Mouse (Mus musculus): ENCODE measurements around the gene Gse1.

Gene Gse1

DNA sequence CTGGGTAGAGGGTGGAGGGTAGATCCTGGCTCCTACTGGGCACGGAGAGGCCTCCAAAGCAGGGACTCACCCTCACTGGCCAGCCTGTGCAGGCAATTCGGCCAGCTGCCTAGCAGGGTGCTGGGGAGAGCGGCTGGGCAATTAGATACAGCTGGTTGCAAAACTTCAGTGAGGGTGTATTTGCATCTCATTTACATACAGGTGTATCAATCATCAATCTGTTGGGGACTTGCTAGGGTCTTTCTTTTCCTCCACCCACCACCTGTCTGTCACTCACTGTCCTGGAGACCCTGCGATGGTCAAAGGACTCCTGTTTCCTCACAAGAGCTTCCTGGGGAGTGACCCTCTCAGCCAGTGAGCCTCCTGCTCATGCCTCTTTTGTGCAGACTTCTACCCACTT is 148.0 kb downstream of the Gse1 start:
- no peak for DNase-seq (ENCODE audit: low spot score in 2 of 2)

DNA sequence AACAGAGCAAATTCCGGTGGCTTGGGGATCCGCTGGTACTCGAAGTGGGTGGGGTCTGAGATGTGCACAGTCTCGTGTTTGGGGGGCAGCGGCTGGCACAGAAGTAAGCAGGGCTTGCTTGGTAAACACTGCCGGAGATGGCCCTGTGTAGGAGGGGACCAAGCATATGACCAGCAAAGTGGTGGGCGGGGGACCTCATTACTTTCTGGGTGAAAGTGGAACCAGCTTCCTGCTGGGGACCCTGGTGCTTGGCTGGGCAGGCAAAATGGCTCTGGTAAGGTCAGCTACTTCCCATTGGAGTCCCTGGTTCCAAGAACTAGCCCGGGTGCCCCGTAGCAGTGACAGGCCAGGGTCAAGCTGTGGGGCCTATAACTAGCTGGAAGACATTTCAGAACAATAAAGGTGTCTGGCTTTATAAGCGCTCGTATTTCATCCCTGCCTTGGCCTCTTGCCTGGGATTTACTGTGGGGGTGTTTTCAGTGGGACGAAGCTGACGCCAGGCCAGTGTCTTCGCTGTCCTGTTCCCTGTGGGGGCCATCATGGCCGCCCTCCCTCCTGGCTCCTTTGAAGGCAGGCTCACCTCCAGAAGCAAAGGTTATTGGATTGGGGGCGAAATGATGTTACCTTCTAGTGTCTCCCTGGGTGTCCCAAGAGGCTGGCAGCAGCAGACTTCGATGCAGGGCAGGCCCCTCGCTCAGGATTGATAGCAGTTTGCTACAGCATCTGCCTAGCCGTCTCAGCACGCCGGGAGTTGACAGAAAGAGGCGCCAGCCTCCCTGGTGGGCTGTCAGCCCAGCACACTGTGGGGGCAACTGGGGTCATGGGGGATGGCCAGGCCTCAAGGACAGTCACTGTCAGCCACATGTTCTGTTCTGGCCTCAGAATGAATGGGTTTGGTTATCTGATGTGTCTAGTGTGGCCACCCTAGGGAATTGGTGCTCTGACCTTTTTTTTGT is 148.9 kb downstream of the Gse1 start:
- DNase-seq (ENCODE audit: low spot score in 2 of 2): no peak

DNA sequence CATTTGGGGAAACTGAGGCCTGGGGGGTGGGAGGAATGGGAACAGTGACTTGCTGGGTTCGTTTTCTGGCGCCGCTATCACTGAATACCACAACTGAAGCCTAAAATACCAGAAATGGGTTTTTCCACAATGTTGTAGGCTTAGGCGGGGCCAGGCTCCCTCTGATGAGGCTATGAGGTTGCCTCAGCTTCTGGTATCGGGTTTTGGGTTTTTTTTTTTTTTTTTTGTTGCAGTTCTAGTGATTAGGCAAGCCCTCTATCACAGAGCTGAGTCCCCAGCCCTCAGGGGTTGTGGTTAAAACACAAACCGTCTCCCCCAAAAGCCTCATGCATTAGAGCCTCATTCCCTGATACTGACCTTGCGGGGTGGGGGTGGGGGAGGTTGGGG is 149.5 kb downstream of the Gse1 start:
- no peak for DNase-seq (ENCODE audit: low spot score in 2 of 2)

GRCm38 (mm10) chr8:120378306-120378705 is 150.1 kb downstream of the Gse1 start:
- peak; percentile 51 to 64 for DNase-seq (ENCODE audit: low spot score in 2 of 2)

DNA sequence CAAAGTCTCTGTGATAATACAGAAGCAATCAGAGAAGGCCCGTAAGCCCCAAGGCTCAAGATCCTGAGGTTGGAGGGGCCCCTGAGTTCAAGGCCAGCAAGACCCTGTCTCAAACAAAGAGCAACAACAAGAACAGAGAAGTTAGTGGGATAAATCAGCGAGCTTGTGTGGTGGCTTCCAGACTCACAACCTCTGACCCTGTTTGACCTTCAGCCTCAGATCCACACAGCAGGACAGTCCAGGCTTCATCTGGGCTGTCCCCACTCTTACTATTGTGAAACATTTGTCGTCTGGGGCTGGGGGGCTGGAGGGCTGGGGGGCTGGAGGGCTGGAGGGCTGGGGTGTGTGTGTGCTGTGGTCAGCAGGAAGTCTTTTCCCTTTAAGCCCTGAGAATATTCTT is 150.8 kb downstream of the Gse1 start:
- DNase-seq (ENCODE audit: low spot score in 2 of 2): no peak

DNA sequence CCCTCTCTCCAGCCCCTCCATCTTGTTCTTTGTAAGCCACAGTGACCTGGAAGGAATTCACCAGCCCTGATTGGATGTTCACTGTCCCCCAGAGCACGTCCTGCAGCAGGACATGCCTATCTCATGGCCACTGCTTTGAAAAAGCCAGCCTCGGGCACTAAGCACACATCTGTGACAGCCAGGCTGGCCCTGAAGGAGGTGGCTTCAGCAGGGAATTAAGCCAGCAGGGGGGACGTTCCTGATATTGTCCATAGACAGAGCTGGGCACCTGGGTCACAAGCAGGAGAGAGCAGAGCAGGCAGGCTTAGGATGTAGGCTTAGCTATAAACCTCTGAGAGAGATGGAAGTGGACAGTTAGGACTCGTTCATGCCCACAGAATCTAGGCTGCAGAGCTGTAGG is 153.6 kb downstream of the Gse1 start:
- DNase-seq (ENCODE audit: low spot score in 2 of 2): no peak

GRCm38 (mm10) chr8:120382436-120383203 is 154.4 kb downstream of the Gse1 start:
- peak; percentile 96 for DNase-seq (ENCODE audit: low spot score in 2 of 2)

DNA sequence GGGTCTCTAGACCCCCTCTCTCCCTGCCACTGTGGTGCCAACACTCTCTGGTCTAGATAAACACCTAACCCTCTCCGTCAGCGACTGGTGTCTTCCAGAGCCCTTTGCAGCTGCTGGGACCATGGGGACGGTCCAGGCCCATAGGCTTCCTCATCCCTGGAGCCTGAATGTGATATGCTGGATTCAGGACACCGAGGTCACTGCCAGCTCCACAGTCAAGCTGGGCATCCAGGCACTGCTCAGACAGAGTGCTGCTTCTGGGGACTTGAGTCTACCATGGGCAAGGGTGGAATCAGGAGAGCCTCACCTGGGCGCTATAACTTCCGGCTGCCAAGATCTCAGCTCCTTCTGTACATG is 154.9 kb downstream of the Gse1 start:
- DNase-seq (ENCODE audit: low spot score in 2 of 2): no peak

DNA sequence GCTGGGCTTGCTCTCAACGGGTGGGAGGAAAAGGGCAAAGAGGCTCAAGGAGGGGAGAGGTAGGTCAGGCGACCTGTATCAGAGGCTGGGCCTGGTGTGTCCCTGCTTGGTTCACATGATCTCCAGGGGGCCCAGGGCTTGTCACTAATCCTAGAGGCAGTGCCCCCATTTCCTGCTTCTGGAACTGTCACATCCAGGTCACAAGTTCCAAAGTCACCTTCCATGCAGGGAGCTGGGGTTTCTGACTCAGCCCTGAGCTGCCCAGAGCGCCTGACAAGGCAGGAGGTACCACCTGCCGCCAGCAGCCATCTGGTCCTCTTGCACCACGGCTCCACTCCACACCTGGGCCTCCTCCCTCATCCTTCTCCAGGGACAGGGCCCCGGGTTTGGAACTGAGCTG is 155.5 kb downstream of the Gse1 start:
- no peak for DNase-seq (ENCODE audit: low spot score in 2 of 2)

DNA sequence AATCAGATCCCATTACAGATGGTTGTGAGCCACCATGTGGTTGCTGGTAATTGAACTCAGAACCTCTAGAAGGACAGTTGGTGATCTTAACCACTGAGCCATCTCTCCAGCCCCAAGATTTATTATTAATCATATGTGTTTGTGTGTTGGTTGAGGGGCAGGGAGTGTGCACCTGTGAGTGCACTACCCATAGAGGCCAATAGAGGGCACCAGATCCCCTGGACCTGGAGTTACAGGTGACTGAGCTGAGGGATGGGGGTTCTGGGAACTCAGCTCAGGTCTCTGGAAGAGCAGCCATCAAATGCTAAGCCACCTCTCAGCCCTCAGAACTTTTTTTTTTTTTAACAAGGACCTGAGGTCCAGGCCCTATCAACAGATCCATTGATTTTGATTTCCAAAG is 156.5 kb downstream of the Gse1 start:
- no peak for DNase-seq (ENCODE audit: low spot score in 2 of 2)

GRCm38 (mm10) chr8:120388246-120388645 is 160.0 kb downstream of the Gse1 start:
- DNase-seq (ENCODE audit: low spot score in 2 of 2): no peak

- no peak for DNase-seq (ENCODE audit: low spot score in 2 of 2)
These were observed 162.3 kb downstream of the Gse1 start for GRCm38 (mm10) chr8:120390598-120390997.

- DNase-seq (ENCODE audit: low spot score in 2 of 2): no peak
These were observed 163.6 kb downstream of the Gse1 start for GRCm38 (mm10) chr8:120391856-120392255.

- DNase-seq (ENCODE audit: low spot score in 2 of 2): no peak
These were observed 164.8 kb downstream of the Gse1 start for GRCm38 (mm10) chr8:120393085-120393484.

DNA sequence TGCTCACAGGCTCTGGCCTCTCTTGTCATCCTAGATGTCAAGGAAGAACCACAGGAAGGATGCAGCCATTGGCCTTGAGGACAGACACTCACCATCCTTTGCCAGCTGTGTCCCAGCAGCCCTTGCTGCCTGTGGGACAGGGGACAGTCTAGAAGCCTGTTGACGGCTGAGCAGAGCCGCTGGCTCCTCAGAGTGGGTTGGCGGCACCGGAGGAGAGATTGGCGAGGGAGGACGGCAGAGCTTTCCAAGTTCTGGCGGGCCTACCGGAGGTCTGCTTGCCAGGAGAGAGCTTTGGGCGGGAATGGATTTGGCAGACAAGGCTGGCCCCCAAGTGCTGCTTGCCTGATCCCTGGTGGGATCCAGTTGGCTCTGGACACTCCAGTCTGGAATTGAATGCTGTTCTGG is 165.6 kb downstream of the Gse1 start:
- peak; percentile 85 to 88 for DNase-seq (ENCODE audit: low spot score in 2 of 2)

- no peak for DNase-seq (ENCODE audit: low spot score in 2 of 2)
These were observed 167.6 kb downstream of the Gse1 start for GRCm38 (mm10) chr8:120395892-120396291.

GRCm38 (mm10) chr8:120396756-120397155 is 168.5 kb downstream of the Gse1 start:
- no peak for DNase-seq (ENCODE audit: low spot score in 2 of 2)

DNA sequence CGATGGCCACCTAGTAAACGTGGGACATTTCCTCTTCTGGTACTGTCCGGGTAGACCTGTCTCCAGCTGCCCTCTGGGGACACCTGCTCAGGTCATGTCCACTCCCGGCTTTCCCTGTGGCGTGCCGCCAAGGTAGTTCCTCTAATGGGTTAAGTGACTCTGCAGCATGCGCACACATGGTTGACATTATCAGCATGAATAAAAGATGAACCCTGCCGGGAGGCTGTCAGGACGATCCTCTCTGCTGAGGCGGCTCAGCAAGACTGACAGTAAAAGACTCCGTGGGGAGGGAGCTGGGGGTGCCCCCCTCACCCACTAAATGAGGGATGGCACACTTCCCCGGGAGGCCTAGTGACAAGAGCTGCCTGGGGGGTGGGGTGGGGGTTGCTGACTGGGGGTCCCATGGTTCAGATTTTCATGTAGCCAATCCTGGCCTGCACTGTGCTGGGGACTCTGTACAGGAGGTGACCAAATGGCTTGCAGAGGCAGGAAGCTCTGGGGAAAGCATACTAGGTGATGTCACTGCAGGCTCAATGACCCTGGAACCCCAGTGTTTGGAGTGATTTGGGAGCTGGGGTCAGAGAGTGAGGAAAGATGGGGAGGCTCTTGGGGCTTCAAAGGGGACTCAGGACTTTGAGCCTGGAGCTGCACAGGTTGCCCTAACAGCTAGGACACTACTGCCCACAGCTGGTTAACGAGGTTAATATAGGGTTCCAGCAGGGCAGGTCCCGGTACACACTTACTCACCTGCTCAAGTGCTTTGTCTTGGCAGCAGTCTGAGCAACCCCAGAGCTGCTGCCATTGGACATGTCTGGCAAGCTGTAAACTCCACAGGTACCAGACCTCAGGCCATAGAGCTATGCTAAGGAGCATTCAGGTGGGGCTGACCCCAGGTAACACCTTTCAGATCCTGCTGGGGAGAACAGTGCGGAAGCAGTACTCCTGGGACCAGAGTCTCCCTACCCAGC is 169.5 kb downstream of the Gse1 start:
- peak in 1 of 2 experiments; percentile 67 for DNase-seq (ENCODE audit: low spot score in 2 of 2)

GRCm38 (mm10) chr8:120399212-120399934 is 171.1 kb downstream of the Gse1 start:
- DNase-seq (ENCODE audit: low spot score in 2 of 2): peak in 1 of 2 experiments; percentile 61

GRCm38 (mm10) chr8:120401216-120401615 is 173.0 kb downstream of the Gse1 start:
- no peak for DNase-seq (ENCODE audit: low spot score in 2 of 2)

- no peak for DNase-seq (ENCODE audit: low spot score in 2 of 2)
These were observed 173.5 kb downstream of the Gse1 start for GRCm38 (mm10) chr8:120401712-120402111.

Data from right cerebral cortex, postnatal 10 days (tissue).